28 mouse cellular contexts compared by ENCODE assay signal in genomic region chr12:7464947-7465346, GRCm38 (mm10).
DNase-seq lines count a peak whose midpoint lies in the region; ATAC-seq and TF ChIP-seq lines count a peak whose summit lies in the region.
"Had no signal": no experiment of that assay in that cellular context is flagged by ENCODE, and none has a peak within 500 bp of the region (broad histone marks: within the 10 kb centered on the region; RNA-seq: fewer than 3 reads in every experiment).

No protein-coding gene starts in this region.

- H3K27me3 ChIP-seq in forebrain, embryonic 13.5 days = peaks cover 4% of the 10 kb centered on the region; the same call in 1 of the 2 replicates
- H3K27me3 ChIP-seq: embryonic facial prominence, embryonic 12.5 days; heart, embryonic 13.5 days; hindbrain, embryonic 12.5 days; limb, embryonic 15.5 days; liver, embryonic 15.5 days had no signal

- no peaks in the 10 kb centered on the region for H3K36me3 ChIP-seq in forebrain, embryonic 13.5 days (ENCODE audit: poor library complexity, severe bottlenecking)
- H3K36me3 ChIP-seq: embryonic facial prominence, embryonic 12.5 days; heart, embryonic 13.5 days; hindbrain, embryonic 12.5 days; limb, embryonic 15.5 days; liver, embryonic 15.5 days had no signal

- ATAC-seq in frontal cortex, adult (ENCODE audit: low TSS enrichment) = peak; percentile 41; the same call in 1 of the 2 replicates
- ATAC-seq in forebrain, embryonic 13.5 days = peak; percentile 59; the same call in 1 of the 2 replicates
- ATAC-seq: lung, postnatal 0 days had no signal

- WGBS in forebrain, embryonic 13.5 days = 3% methylated on average over 1 of the region's 1 CpGs

- H3K4me1 ChIP-seq in forebrain, embryonic 13.5 days = peaks cover 7% of the 10 kb centered on the region
- H3K4me1 ChIP-seq: embryonic facial prominence, embryonic 12.5 days; heart, embryonic 13.5 days; hindbrain, embryonic 12.5 days; limb, embryonic 15.5 days; liver, embryonic 15.5 days had no signal

- no peak overlapping the region for H3K27ac ChIP-seq in forebrain, embryonic 13.5 days
- H3K27ac ChIP-seq: embryonic facial prominence, embryonic 12.5 days; heart, embryonic 13.5 days; hindbrain, embryonic 12.5 days; left cerebral cortex, adult 2 months; limb, embryonic 15.5 days; liver, embryonic 15.5 days had no signal

- no peak overlapping the region for H3K9ac ChIP-seq in forebrain, embryonic 13.5 days
- H3K9ac ChIP-seq: embryonic facial prominence, embryonic 12.5 days; heart, embryonic 13.5 days; hindbrain, embryonic 12.5 days; limb, embryonic 15.5 days; liver, embryonic 15.5 days had no signal

- no peak overlapping the region for H3K4me3 ChIP-seq in forebrain, embryonic 13.5 days
- H3K4me3 ChIP-seq: embryonic facial prominence, embryonic 12.5 days; erythroblast, embryonic 14.5 days; heart, embryonic 13.5 days; hindbrain, embryonic 12.5 days; left cerebral cortex, adult 2 months; limb, embryonic 15.5 days; liver, embryonic 15.5 days had no signal

- DNase-seq in frontal cortex, postnatal 25 days (ENCODE audit: low spot score in 2 of 2) = no peak
- peak; percentile 72 for DNase-seq in brain, embryonic 14.5 days (ENCODE audit: low read depth)
- DNase-seq in retina, postnatal 1 day = peak; percentile 22
- DNase-seq in lung, postnatal 25 days (ENCODE audit: low spot score) = no peak
- DNase-seq in ovary, postnatal 10 days (ENCODE audit: low spot score) = no peak
- DNase-seq: adrenal gland, adult 2 months; cerebellum, adult 2 months; cerebellum, postnatal 25 days; gastrocnemius, postnatal 14 days; heart, adult 18-20 months; heart, postnatal 14 days; kidney, adult 18-20 months; kidney, postnatal 4 days; layer of hippocampus, adult 9-11 months; left cerebral cortex, postnatal 4 days; right cerebral cortex, postnatal 4 days; thymus, postnatal 14 days had no signal

- no peak for TF ChIP-seq CTCF in brain, embryonic 14.5 days (IDR thresholded peaks at IDR 0.05; ENCODE audit: borderline replicate concordance, extremely low read depth, insufficient read depth, insufficient read length)

- H3K9me3 ChIP-seq in forebrain, embryonic 13.5 days (replicated peaks) = no peaks in the 10 kb centered on the region
- H3K9me3 ChIP-seq: embryonic facial prominence, embryonic 12.5 days; heart, embryonic 13.5 days; hindbrain, embryonic 12.5 days; limb, embryonic 15.5 days; liver, embryonic 15.5 days had no signal

- TF ChIP-seq POLR2A in brain, embryonic 14.5 days (IDR thresholded peaks at IDR 0.05; ENCODE audit: borderline replicate concordance, extremely low read depth, insufficient read depth, insufficient read length, poor library complexity, severe bottlenecking) = no peak

- no peak overlapping the region for H3K4me2 ChIP-seq in forebrain, embryonic 13.5 days
- H3K4me2 ChIP-seq: embryonic facial prominence, embryonic 12.5 days; heart, embryonic 13.5 days; hindbrain, embryonic 12.5 days; limb, embryonic 15.5 days; liver, embryonic 15.5 days; midbrain, embryonic 11.5 days had no signal

Comparison
In these comparisons a context has a peak if more than half of its experiments do, and no peak if none do; other contexts are left out.
1. DNase-seq: peak in brain, embryonic 14.5 days (single experiment) and retina, postnatal 1 day (single experiment); none in frontal cortex, postnatal 25 days (0 of 2), lung, postnatal 25 days (single experiment) and ovary, postnatal 10 days (single experiment).